Mouse (Mus musculus) telencephalon, adult 2 months (tissue): ENCODE data around the gene Mad2l1.
A peak's percentile ranks its signal among the peaks of the same experiment; 100 is the strongest.

Experiments
- DNase-seq: peaks from one replicate; pipeline ENCODE4 v3.0.0-alpha.2; 2011; ENCODE audit warnings: low read depth, low spot score

Gene Mad2l1

DNA sequence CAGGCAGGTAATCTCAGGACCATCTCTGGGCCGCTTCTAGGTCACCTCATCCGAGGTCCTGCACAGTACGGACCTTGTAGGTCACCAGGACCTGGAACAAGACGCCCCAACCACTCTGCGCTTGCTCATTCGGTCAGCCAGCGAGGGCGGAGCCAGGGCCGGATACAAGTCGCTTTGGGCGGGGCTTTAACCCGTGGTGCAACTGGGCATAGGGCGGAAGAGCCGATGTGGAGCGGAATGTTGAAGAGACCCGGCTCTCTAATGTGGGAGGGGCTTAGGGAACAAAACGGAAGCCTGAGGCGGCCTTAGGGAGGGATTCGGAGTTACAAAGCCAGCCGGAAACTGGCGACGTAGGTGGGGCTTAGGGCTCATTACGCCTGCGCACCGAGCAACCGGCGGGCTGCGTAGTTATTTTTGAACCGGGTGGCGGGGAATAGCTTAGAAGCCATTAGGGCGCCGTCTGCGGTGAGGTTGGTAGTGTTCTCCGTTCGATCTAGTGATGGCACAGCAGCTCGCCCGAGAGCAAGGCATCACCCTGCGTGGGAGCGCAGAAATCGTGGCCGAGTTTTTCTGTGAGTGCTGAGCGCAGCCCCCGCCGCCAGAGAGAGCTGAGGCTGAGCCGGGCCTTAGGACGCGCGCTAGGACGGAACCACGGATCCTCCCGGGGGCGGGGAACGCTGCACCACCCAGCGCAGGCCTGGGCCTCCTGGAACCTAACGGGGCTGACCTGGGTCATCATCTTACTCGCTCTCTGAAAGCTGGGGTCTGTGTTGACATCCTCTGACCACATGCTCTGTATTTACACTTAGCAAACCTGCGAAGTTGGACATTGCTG, at the start of gene Mad2l1:
Gene Mad2l1 (plus strand): TSS at position 363 of the 835 bp plus-strand sequence.
- peak; percentile 99 for DNase-seq

DNA sequence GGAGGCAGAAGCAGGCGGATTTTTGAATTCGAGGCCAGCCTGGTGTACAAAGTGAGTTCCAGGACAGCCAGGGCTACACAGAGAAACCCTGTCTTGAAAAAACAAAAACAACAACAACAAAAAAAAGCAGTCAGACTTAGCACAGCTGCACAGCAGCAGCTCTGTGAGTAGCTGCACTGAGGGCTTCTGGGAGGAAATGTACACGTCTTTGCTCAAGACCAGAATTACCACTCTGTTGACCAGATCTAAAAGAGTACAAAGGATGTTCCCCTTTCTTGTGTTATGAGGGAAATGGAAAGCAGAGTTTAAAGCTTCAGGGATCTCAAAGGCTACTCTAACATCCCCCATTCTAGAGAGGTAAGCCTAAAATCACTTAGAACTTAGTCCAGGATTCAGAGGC, 41.5 kb upstream of the Mad2l1 start:
- no peak for DNase-seq

DNA sequence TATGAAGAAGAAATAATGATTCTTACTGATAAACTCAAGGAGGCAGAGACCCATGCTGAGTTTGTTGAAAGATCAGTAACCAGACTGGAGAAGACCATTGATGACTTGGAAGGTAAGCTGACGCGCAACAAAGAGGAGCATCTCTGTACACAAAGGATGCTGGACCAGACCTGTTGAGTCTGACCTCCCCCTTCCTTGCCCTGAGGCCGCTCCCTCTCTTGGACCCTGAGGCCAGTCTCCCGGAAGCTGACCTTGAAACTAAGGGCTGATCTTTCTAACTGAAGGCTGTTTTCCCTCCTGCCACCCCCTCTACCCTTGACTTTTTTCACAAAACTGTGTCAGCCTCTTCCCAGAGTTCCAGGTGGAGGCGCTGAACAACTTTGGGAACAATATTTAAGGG, 18.8 kb upstream of the Mad2l1 start:
- no peak for DNase-seq

DNA sequence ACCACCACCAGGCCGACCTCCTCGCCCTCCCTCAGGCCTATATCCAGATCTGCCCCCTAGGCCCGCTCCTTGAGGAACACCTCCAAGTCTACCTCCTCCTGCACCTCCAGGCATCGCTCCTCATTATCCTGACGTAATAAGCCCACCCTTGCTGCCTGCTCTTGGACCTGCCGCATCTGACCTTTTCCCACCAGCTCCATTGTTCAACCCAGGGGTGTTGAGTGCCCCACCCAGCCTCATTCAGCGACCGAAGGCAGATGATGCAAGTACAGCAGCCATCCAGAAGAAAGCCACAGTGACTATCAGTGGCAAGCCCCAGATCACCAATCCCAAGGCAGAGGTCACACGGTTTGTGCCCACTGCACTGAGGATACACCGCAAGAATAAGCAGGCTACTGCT, 6.8 kb upstream of the Mad2l1 start:
- DNase-seq = no peak

DNA sequence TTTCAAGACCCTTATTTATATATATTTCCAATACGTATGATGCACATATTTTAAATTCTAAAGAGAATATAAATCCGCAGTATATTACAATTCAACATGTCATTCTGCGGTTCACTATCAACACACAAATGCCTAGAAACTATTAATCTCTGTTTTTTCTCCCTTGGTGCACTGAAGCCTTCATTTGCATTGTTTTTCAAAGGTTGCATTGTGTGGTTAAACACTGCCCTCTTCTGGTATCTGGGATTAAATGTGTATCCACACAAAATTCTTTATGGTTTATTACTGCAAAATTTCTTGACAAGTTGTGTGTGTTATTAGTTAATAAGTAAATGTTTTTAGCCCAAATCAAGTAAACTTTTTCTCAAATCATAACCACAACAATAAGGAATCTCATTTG, 1.9 kb upstream of the Mad2l1 start:
- peak; percentile 23 for DNase-seq

DNA sequence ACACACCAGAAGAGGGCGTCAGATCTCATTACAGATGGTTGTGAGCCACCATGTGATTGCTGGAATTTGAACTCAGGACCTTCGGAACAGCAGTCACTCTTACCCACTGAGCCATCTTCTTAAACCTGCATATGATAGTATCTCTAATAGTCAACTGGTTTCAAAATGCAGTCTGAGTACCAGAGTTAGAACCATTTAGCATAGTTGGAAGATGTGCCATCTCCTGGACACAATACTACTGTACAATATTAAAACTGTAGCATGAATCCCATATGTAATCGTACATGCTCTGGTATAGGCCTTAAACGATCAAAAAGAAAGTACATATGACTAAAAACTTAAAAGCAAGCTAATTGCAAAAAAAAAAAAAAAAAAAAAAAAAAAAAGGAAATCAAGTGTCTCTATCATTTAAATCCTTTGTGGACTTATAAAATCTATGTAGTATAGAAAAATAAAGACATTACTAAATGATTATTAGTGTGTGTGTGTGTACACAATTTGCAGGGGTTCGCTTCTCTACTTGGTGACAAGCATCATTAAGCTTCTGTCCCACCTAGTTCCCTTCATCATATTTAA, 736 bp upstream of the Mad2l1 start:
- no peak for DNase-seq

DNA sequence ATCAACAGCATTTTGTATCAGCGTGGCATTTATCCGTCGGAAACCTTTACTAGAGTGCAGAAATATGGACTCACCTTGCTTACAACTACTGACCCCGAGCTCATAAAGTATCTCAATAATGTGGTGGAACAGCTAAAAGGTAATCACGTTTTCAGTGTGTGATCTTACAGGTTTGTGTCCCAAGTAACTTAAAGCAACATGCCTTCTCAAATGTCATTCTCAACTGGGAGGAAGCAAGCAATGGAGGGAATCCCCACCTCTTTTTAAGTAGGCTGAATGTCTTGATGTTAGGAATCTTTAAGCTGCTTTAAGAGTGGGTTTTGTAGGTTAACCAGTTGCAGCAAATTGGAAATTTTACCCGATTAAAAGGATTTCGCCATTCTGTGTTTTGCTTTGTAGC, 776 bp downstream of the Mad2l1 start:
- DNase-seq = no peak

DNA sequence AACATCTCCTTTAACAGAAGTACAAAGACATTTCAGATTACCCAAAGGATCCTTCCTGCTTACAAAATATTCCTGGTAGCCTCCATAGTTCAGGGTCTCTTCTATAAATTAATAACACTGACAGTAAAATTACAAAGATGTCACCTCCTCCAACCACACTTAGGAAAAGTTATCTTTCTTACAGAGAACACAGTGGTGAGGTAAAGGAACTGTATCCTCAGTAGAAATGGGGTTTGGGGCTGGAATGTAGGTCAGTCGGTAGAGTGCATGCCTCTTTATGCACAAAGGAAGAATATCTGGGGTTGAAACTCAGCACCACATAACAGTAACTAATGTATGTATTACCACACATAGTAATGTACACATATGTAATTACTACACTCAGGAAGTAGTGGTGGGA, 24.8 kb downstream of the Mad2l1 start, which contains the start of gene Vmn1r32:
Gene Vmn1r32 (minus strand): TSS at position 101 of the 400 bp plus-strand sequence.
- DNase-seq = no peak

DNA sequence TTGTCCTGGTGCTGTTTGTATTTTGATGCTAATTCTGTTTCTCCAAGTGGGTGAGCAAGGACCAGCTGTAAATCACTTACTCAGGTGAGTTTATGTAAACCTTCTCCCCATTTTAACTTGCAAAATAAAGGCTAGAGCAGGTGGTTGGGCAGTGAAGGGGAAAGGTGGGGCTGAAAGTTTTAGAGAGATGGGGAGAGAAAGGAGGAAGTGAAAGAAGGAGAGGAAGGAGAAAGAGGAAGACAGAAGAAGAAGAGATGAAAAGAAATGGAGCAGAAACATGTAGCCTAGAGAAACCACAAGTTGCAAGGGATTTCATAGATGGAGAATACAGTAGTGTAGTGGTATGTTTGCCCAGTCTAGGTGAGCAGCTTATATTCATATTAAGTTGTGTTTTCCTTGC, 60.6 kb downstream of the Mad2l1 start:
- no peak for DNase-seq
